Mouse (Mus musculus) embryonic facial prominence, embryonic 11.5 days (tissue): ENCODE data around the gene Narf. TPM values are rescaled to one million over a fixed set of nuclear protein-coding genes. Genes with fewer than 3 reads are reported as not detected.

Source experiments
- ATAC-seq: fragments of 200-750 bp; cut with Nextera tagmentation; replicated peaks from 2 replicates; pipeline ENCODE4 v1.8.0; 2017; ENCODE audit warnings: low read depth; ENCODE audit not compliant: insufficient number of reproducible peaks, low FRiP score, low TSS enrichment
- DNase-seq: peaks from one replicate; pipeline ENCODE4 v3.0.0-alpha.2; 2015; ENCODE audit warnings: low spot score
- H3K27ac ChIP-seq: fragments of 300-500 bp; sonication (generic); replicated peaks from 2 replicates; pipeline ENCODE4 v1.5.1; 2014; ENCODE audit warnings: mild to moderate bottlenecking, low read depth, low read length, control low read depth
- H3K27me3 ChIP-seq: fragments of 300-500 bp; sonication (generic); 2 replicates; pipeline ENCODE4 v1.6.1; 2014; ENCODE audit warnings: mild to moderate bottlenecking, low read length, moderate library complexity, mixed read lengths; ENCODE audit not compliant: control insufficient read depth, insufficient read depth
- H3K36me3 ChIP-seq: fragments of 300-500 bp; sonication (generic); replicated peaks from 2 replicates; pipeline ENCODE4 v1.6.1; 2014; ENCODE audit warnings: low read depth, mild to moderate bottlenecking, low read length, moderate library complexity, mixed read lengths; ENCODE audit not compliant: control insufficient read depth, insufficient read depth
- H3K4me1 ChIP-seq: fragments of 300-500 bp; sonication (generic); 2 replicates; pipeline ENCODE4 v1.6.1; 2014; ENCODE audit warnings: low read length, mixed read lengths; ENCODE audit not compliant: control insufficient read depth, insufficient read depth
- H3K4me2 ChIP-seq: fragments of 300-500 bp; sonication (generic); 2 replicates; pipeline ENCODE4 v1.6.1; 2014; ENCODE audit warnings: low read depth, mild to moderate bottlenecking, control low read depth, low read length, moderate library complexity
- H3K4me3 ChIP-seq: fragments of 300-500 bp; sonication (generic); 2 replicates; pipeline ENCODE4 v1.5.1; 2014; ENCODE audit warnings: low read depth, low read length, control low read depth
- H3K9ac ChIP-seq: fragments of 300-500 bp; sonication (generic); replicated peaks from 2 replicates; pipeline ENCODE4 v1.6.1; 2014; ENCODE audit warnings: mild to moderate bottlenecking, control low read depth, low read length
- H3K9me3 ChIP-seq: fragments of 300-500 bp; sonication (generic); replicated peaks from 2 replicates; pipeline ENCODE4 v1.6.1; 2016; ENCODE audit warnings: mild to moderate bottlenecking, low read length, inconsistent platforms, mixed read lengths; ENCODE audit not compliant: control insufficient read depth
- WGBS: fragments of 180-500 bp; shearing (Covaris S2); extraction: QIAGEN DNeasy Blood & Tissue Kit; methylation state at CpG from one replicate; pipeline ENCODE4 v1.1.7; 2014; 5-methylcytosine and 5-hydroxymethylcytosine counted together
- polyA plus RNA-seq: library from polyadenylated mRNA; unstranded; fragments of >200 nt; fragmentation: Nextera tagmentation; extraction: Ambion mirVana; gene quantifications from 2 replicates; pipeline ENCODE4 v1.2.1, GENCODE M21; 2014

Narf gene
- polyA plus RNA-seq, 1 experiment from 2014 or later, result 62.2 TPM

GRCm38 (mm10) chr11:121250196-121250595, 13.1 kb downstream of the Narf start:
- H3K27ac ChIP-seq, result no peak overlapping the region
- no peak for DNase-seq
- no peak overlapping the region for H3K9ac ChIP-seq
- H3K9me3 ChIP-seq, result no peaks in the 10 kb centered on the region
- no peak overlapping the region for H3K4me3 ChIP-seq
- ATAC-seq, result no peak
- no peaks in the 10 kb centered on the region for H3K27me3 ChIP-seq
- 86% methylated on average over 8 of the region's 8 CpGs for WGBS
- no peaks in the 10 kb centered on the region for H3K4me1 ChIP-seq
- no peak overlapping the region for H3K4me2 ChIP-seq
- H3K36me3 ChIP-seq, result peaks cover 30% of the 10 kb centered on the region

- H3K4me1 ChIP-seq, result no peaks in the 10 kb centered on the region
- no peaks in the 10 kb centered on the region for H3K27me3 ChIP-seq
- DNase-seq (peak; percentile 96), ATAC-seq (peak; percentile 92)
- no peaks in the 10 kb centered on the region; the same call in 1 of the 2 replicates for H3K36me3 ChIP-seq
- H3K27ac ChIP-seq, result peak within 1 kb of the TSS; percentile 52
- H3K9ac ChIP-seq, result peak within 1 kb of the TSS; percentile 96
- peak within 1 kb of the TSS; percentile 90 for H3K4me2 ChIP-seq
- H3K4me3 ChIP-seq, result peak within 1 kb of the TSS; percentile 99
- no peaks in the 10 kb centered on the region for H3K9me3 ChIP-seq
- under 1% methylated on average over 56 of the region's 91 CpGs for WGBS
Measured at GRCm38 (mm10) chr11:121259160-121260100, 22.4 kb downstream of the Narf start, which contains the start of gene Foxk2. Gene Foxk2, plus strand, starts transcription at chr11:121259990.

DNA sequence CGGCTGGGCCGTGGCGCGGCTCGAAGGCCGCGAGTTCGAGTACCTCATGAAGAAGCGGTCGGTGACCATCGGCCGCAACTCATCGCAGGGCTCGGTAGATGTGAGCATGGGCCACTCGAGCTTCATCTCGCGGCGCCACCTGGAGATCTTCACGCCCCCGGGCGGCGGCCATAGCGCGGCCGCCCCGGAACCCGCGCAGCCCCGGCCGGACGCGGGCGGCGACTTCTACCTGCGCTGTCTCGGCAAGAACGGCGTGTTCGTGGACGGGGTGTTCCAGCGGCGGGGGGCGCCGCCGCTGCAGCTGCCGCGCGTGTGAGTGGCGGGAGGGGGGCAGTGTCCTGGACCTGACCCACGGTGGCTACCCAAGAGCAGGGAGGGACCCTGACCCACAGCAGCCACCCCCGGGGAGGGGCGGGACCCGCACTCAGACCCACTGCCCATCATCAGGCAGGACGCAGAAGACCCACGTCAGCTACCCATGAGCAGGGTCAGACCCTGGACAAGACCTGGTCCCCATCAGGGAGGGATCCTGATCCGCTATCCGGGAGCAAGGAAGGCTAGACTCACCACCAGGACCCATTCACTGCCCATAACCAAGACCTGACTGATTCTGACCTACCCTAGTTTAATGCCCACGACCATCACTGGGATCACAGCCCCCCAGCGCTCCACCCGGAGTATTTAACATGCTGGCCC, 23.3 kb downstream of the Narf start:
- WGBS, result 2% methylated on average over 50 of the region's 60 CpGs
- Histone ChIP-seq H3K9me3 (no peaks in the 10 kb centered on the region), H3K9ac (peak overlapping the region; percentile 96), H3K4me1 (no peaks in the 10 kb centered on the region), H3K4me3 (peak overlapping the region; percentile 99), H3K27ac (peak overlapping the region; percentile 3; the same call in 1 of the 2 replicates), H3K36me3 (no peaks in the 10 kb centered on the region; the same call in 1 of the 2 replicates), H3K4me2 (peak overlapping the region; percentile 90), H3K27me3 (no peaks in the 10 kb centered on the region)
- DNase-seq, result peak; percentile 37
- ATAC-seq, result 0 out of 2 replicates have a peak, but pooled peaks have one; percentile 2

GRCm38 (mm10) chr11:121261074-121261473, 24.0 kb downstream of the Narf start:
- Histone ChIP-seq H3K9ac (peak overlapping the region; percentile 96), H3K4me3 (peak overlapping the region; percentile 99), H3K27ac (no peak overlapping the region), H3K4me1 (no peaks in the 10 kb centered on the region), H3K9me3 (no peaks in the 10 kb centered on the region), H3K27me3 (no peaks in the 10 kb centered on the region), H3K36me3 (no peaks in the 10 kb centered on the region; the same call in 1 of the 2 replicates), H3K4me2 (peak overlapping the region; percentile 90)
- ATAC-seq (no peak), DNase-seq (no peak)
- WGBS, result 46% methylated on average over 2 of the region's 2 CpGs

- Histone ChIP-seq H3K4me2 (no peak overlapping the region), H3K27me3 (no peaks in the 10 kb centered on the region), H3K9ac (no peak overlapping the region), H3K27ac (no peak overlapping the region), H3K36me3 (no peaks in the 10 kb centered on the region; the same call in 1 of the 2 replicates), H3K9me3 (no peaks in the 10 kb centered on the region), H3K4me3 (no peak overlapping the region), H3K4me1 (no peaks in the 10 kb centered on the region)
- DNase-seq (no peak), ATAC-seq (no peak)
- 92% methylated on average over 8 of the region's 8 CpGs for WGBS
Measured at GRCm38 (mm10) chr11:121277516-121277915, 40.5 kb downstream of the Narf start.

GRCm38 (mm10) chr11:121278011-121278410, 41.0 kb downstream of the Narf start:
- no peaks in the 10 kb centered on the region for H3K27me3 ChIP-seq
- ATAC-seq (no peak), DNase-seq (no peak)
- no peaks in the 10 kb centered on the region; the same call in 1 of the 2 replicates for H3K36me3 ChIP-seq
- H3K9ac ChIP-seq, result no peak overlapping the region
- no peak overlapping the region for H3K4me3 ChIP-seq
- WGBS, result 89% methylated on average over 3 of the region's 3 CpGs
- H3K4me2 ChIP-seq, result no peak overlapping the region
- no peak overlapping the region for H3K27ac ChIP-seq
- H3K4me1 ChIP-seq, result no peaks in the 10 kb centered on the region
- H3K9me3 ChIP-seq, result no peaks in the 10 kb centered on the region

DNA sequence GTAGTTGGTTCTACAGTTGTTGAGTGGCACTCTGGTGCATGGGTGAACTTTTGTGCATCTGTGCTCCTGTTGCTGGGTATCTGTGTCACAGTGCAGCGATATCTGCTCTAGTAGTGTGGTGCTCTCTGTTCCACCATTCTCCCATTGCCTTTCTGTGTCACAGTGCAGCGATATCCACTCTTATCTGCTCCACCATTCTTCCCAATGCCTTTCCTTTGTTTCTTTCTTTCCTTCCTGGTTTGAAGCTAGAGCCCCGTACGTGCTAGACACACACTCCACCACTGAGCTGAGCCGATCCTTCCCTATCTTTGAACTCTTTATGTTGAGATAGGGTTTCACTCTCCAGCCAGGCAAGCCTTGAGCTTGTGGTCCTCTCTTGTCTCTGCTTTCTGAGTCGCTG, 45.9 kb downstream of the Narf start:
- WGBS, result 81% methylated on average over 6 of the region's 6 CpGs
- no peak for ATAC-seq
- Histone ChIP-seq H3K9ac (no peak overlapping the region), H3K4me3 (no peak overlapping the region), H3K4me1 (no peaks in the 10 kb centered on the region), H3K4me2 (no peak overlapping the region), H3K27me3 (no peaks in the 10 kb centered on the region), H3K27ac (no peak overlapping the region), H3K36me3 (peaks cover 7% of the 10 kb centered on the region), H3K9me3 (no peaks in the 10 kb centered on the region)
- DNase-seq, result no peak
